Comparison of ENCODE assay signal across 7 mouse cellular contexts in genomic region chr12:12941661-12942363, GRCm38 (mm10). TPM values are rescaled to one million over a fixed set of nuclear protein-coding genes. Genes with fewer than 3 reads are reported as not detected.
DNase-seq lines count a peak whose midpoint lies in the region; ATAC-seq lines count a peak whose summit lies in the region.

Mycn (minus strand) TSS chr12:12941914.

- WGBS in midbrain, embryonic 10.5 days = under 1% methylated on average over 38 of the region's 38 CpGs

- ATAC-seq in common myeloid progenitor, adult 5-6 weeks (replicated peaks; ENCODE audit: low read depth, poor library complexity, severe bottlenecking) = peak; percentile 37

- H3K27ac ChIP-seq in midbrain, embryonic 10.5 days (replicated peaks) = peak within 1 kb of the TSS; percentile 96

- H3K4me1 ChIP-seq in midbrain, embryonic 10.5 days = peaks cover 36% of the 10 kb centered on the region

- H3K27me3 ChIP-seq in midbrain, embryonic 10.5 days (ENCODE audit: low read depth, poor library complexity, severe bottlenecking) = peaks cover 25% of the 10 kb centered on the region

- H3K4me3 ChIP-seq in midbrain, embryonic 10.5 days = peak within 1 kb of the TSS; percentile 94

- peak; percentile 86 for DNase-seq in adrenal gland, postnatal 10 days
- DNase-seq in gastrocnemius, postnatal 14 days = peak; percentile 66
- DNase-seq in induced T-regulatory cell, adult 2 months (ENCODE audit: low read depth) = peak; percentile 41
- peak; percentile 74 to 85 for DNase-seq in left cerebral cortex, postnatal 25 days (ENCODE audit: low spot score in 2 of 2)
- DNase-seq in midbrain, embryonic 10.5 days (ENCODE audit: low spot score) = peak; percentile 93
- peak; percentile 9 to 20 for DNase-seq in spleen, postnatal 14 days (ENCODE audit: low spot score in 2 of 2)

- intact Hi-C loops in gastrocnemius, postnatal 14 days (cut with DNase I; ENCODE audit: low total_unique reads) = loop anchor here (5.0 to 10.0 kb wide), 4 partner anchors 157 to 520 kb away; no protein-coding TSS in a partner anchor
- intact Hi-C loops in left cerebral cortex, postnatal 25 days (cut with DNase I) = loop anchor here (1.0 to 10.0 kb wide), 7 partner anchors 203 to 617 kb away; no protein-coding TSS in a partner anchor

- no peaks in the 10 kb centered on the region for H3K9me3 ChIP-seq in midbrain, embryonic 10.5 days (replicated peaks)

- H3K36me3 ChIP-seq in midbrain, embryonic 10.5 days = peaks cover 33% of the 10 kb centered on the region

RNA-seq across cellular contexts. Expression of gene Mycn, which starts in this region (rescaled TPM):
- 1 to 10 TPM; 8.3 to 9.5 TPM for total RNA-seq in adrenal gland, postnatal 10 days (2021)
- total RNA-seq in common myeloid progenitor, adult 5-6 weeks (2017) = 10.7 and 12.9 TPM in 2 replicates
- total RNA-seq in gastrocnemius, postnatal 14 days (2021) = 1 to 10 TPM in 1 of 2 experiments, under 1 TPM in 1; 0.91 to 1.5 TPM
- total RNA-seq in left cerebral cortex, postnatal 25 days (2021) = 10 to 100 TPM; 12.9 to 13.3 TPM
- 119 and 141 TPM in 2 replicates for polyA plus RNA-seq in midbrain, embryonic 10.5 days (2016; fragmentation: Nextera tagmentation; extraction: Ambion mirVana)

Comparison
In these comparisons a context has a peak if more than half of its experiments do, and no peak if none do; other contexts are left out.
1. Peak in every context shown above with its lines: DNase-seq, ATAC-seq, H3K4me3 ChIP-seq and H3K27ac ChIP-seq.
2. DNase-seq: peak in every context shown above with its lines; median percentile 93 in midbrain, embryonic 10.5 days; 86 in adrenal gland, postnatal 10 days; 80 in left cerebral cortex, postnatal 25 days; 66 in gastrocnemius, postnatal 14 days; 41 in induced T-regulatory cell, adult 2 months; 14 in spleen, postnatal 14 days.